Mouse (Mus musculus) heart, postnatal 0 days (tissue): ENCODE results near the gene Slc35b2.

Experiments used
- CTCF ChIP-seq: IDR thresholded peaks from 2 replicates; pipeline ENCODE4 v1.5.1; 2016; ENCODE audit warnings: antibody characterized with exemption, control low read depth, low read depth
- EP300 ChIP-seq: IDR thresholded peaks from 2 replicates; pipeline ENCODE4 v1.6.1; 2016; ENCODE audit warnings: antibody characterized with exemption, low read depth

GRCm38 (mm10) chr17:45536264-45536663 is 27.4 kb upstream of the Slc35b2 start:
- TF ChIP-seq CTCF (no peak), EP300 (no peak)
